Mouse (Mus musculus) E14TG2a.4 (cell line): ENCODE results near the gene Zcchc7.

Experiments used
- CTCF ChIP-seq: conservative IDR thresholded peaks from 2 replicates; pipeline ENCODE4 v1.5.1; 2014; ENCODE audit warnings: low read length
- NANOG ChIP-seq: IDR thresholded peaks from 2 replicates; pipeline ENCODE4 v1.6.1; 2014; ENCODE audit warnings: borderline replicate concordance, low read length, mixed read lengths

GRCm38 (mm10) chr4:44709091-44709695, 46.5 kb upstream of the Zcchc7 start:
- TF ChIP-seq CTCF (no peak), NANOG (no peak)
